Mouse (Mus musculus): Measurements from ENCODE around the gene Zfp92.
"Not testable (repeated sequence)": the region's sequence is repeated elsewhere in the genome, so short reads cannot be mapped to it uniquely, and the experiment has no call there.

The Zfp92 gene

DNA sequence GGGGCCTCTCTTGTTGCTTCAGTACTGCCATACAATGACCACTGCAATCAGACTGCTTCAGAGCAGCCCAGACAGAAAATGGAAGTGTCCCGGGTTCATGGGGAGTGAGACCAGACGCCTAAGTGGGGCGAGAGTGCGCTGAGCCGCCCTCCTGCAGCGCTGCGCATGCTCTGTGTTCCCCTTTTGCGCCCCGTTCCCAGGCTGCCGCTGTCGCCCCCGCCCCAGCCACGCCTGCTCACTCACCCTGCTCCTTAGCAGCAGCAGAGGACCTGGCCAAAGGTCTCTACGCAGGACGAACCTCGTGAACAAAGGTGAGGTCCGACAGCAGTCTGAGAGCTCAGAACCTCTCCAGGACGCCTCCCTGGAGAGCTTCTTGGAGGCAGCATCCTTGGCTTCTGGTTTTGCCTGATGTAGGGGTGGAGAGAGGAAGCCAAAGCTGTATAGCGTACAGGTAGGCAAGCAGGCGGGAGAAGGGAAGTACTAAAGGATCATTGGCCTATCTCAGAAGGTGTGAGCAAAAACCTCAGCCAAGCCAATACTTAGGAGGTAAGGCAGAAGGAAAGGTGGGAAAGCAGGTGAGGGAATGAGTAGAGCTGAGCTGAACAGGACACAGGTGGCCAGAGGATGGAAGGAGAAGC lies at the start of gene Zfp92:
Gene Zfp92, plus strand, starts transcription at position 217 of the 638 bp plus-strand sequence.
- DNase-seq (ENCODE audit: low spot score in 2 of 2) = no peak

GRCm38 (mm10) chrX:73363291-73363690 lies 47.6 kb upstream of the Zfp92 start:
- DNase-seq (ENCODE audit: low spot score in 2 of 2) = no peak

- no peak for DNase-seq (ENCODE audit: low spot score in 2 of 2)
These were observed 26.5 kb upstream of the Zfp92 start for GRCm38 (mm10) chrX:73384419-73384818.

GRCm38 (mm10) chrX:73384924-73385323 lies 26.0 kb upstream of the Zfp92 start:
- DNase-seq (ENCODE audit: low spot score in 2 of 2) = no peak

- DNase-seq (ENCODE audit: low spot score in 2 of 2) = no peak
These were observed 19.4 kb upstream of the Zfp92 start for GRCm38 (mm10) chrX:73391481-73391880.

DNA sequence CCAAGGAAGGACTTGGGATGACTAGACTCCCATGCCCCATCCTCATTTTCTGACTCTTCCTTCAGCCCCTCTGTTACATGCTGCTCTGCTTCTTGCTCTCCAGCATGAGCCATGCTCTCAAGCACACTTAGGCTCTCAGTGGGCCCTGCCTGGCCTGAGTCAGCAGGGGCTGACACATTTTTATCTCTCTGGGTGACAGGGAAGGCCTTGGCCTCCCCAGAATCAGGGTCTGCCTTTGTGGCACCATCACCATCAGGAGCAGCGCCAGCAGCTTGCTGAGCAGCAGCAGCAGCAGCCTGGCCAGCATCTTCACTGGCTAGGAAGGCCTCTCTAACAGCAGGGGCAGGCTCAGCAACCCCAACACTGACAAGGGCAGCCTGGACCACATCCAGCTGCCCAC lies 14.4 kb upstream of the Zfp92 start:
- DNase-seq (ENCODE audit: low spot score in 2 of 2) = no peak

- not testable (repeated sequence) for DNase-seq (ENCODE audit: low spot score in 2 of 2)
These were observed 12.3 kb upstream of the Zfp92 start, which contains the start of gene Gm18336 for GRCm38 (mm10) chrX:73398636-73399035. TSS of gene Gm18336 (minus strand) at chrX:73398736.

DNA sequence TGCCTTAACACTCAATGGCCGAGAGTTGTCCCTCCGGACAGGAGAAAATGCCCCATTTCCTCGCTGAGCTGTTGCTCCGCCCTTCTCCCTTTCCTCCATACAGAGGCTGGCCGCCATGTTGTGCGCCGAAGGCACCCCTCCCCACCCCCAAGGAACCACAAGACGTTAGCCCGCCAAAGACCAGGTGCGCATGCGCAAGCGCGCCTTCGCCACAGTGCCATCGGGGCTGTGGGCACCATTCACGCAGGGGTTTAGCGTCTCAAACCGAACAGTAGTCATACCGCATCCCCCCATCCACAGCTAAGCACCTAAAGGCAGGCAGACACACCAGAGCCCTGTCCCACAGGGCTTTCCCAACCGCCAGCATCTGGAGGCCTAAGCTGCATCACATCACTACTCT lies 9.9 kb upstream of the Zfp92 start:
- no peak for DNase-seq (ENCODE audit: low spot score in 2 of 2)

DNA sequence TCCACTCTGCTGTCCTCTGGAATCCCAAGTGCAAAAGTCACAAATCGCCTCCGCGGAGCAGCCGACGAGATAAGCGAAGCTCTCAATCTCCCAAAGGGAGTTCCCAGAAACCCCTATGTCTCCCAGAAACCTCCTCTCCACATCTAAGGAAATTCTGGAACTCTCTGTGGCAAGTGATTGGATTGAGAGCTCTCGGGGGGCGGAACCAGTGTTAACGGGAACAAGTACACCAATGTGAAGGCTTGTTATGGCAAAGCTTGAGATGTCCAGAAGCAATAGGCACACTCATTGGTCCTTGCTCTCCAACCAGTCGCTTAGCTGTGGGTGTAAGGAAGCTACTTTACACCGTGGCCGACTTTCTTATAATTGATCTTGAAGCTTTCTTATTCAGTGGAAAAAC lies 9.3 kb upstream of the Zfp92 start:
- no peak for DNase-seq (ENCODE audit: low spot score in 2 of 2)

DNA sequence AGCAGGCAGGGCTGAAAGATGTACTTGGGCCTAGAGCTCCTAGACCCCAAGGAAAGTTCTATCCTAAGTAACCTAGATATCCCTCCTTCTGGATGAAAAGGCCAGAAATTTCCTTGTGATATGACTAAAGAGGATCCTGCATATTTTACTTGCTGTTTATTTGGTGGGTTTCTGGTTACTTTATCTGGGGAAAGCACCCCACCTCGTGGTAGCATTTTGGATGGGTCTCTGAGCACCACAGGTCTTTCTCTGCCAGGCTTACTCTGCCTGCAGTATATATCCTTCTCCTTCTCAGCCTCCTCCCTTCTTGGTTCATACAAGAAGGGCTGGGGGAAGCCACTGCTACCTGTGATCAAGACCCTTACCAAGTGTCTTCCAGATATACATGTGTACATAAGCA lies 1.9 kb downstream of the Zfp92 start:
- no peak for DNase-seq (ENCODE audit: low spot score in 2 of 2)

DNA sequence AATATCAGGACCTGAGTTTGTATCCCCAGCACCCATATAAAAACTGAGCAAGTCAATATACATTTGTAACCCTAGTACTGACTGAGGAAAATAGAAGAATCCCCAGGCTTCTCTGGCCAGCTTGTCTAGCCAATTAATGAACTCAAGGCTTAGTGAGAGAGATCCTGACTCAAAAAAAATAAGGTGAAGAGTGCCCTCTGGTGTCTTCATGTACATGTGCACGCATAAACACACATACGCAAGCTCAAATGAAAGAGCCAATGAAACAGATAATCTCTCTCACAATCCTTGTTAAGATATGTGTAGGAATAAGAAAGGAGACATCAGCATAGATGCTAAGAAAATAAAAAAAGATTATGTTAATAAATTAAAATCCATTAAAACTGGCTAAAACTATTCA lies 19.1 kb downstream of the Zfp92 start:
- no peak for DNase-seq (ENCODE audit: low spot score in 2 of 2)

DNA sequence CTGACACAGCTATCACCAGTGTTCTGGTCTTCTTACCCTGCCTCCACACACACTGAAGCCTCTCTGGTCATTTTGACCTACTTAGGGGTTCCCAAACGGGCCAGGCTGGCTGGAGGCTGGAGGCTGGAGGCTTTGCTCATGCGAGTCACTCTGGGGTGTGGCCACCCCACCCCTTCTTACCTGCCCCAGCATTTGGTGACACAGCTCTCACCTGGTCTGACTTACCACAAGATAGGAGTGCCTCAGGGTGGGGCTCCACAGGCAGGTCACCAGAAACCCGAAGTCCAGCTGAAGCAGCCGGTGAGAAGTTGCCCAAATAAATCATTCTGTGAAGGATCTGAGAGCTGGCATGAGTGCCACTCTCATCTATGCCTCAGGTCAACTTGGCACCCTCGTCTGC lies 22.0 kb downstream of the Zfp92 start:
- no peak for DNase-seq (ENCODE audit: low spot score in 2 of 2)

- DNase-seq (ENCODE audit: low spot score in 2 of 2) = no peak
These were observed 24.4 kb downstream of the Zfp92 start, which contains the start of gene Trex2 for GRCm38 (mm10) chrX:73435252-73435651. TSS of gene Trex2 (minus strand) at chrX:73435344.

- DNase-seq (ENCODE audit: low spot score in 2 of 2) = no peak
These were observed 30.5 kb downstream of the Zfp92 start for GRCm38 (mm10) chrX:73441428-73441827.

- DNase-seq (ENCODE audit: low spot score in 2 of 2) = peak; percentile 39 to 41
These were observed 41.1 kb downstream of the Zfp92 start for GRCm38 (mm10) chrX:73451949-73452348.

DNA sequence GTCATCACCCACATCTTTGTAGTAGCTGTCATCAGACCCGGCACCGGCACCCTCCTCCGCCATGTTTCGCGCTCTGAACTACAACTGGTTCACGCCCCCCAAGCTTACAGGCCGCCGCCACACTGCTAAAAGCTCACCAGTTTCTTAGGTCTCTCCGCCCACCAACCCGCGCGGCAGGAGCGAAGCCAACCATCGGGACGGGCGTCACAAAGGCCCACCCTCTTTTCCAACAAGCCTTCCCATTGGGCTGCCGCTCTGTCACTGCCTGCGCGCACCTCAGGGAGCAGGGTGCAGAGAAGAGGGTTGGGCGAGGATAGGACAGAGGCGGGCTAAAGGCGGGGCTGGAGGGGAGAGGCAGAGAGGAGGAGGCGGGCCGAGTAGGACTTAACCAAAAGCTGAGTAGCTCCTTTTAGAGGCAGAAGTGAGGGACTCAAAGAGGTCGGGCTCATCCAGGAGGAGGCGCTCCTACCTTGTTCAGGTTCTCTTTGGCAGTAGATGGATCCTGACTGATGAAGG lies 48.0 kb downstream of the Zfp92 start, which contains the start of gene Haus7:
Gene Haus7, minus strand, starts transcription at position 168 of the 516 bp plus-strand sequence.
- peak; percentile 71 to 80 for DNase-seq (ENCODE audit: low spot score in 2 of 2)

DNA sequence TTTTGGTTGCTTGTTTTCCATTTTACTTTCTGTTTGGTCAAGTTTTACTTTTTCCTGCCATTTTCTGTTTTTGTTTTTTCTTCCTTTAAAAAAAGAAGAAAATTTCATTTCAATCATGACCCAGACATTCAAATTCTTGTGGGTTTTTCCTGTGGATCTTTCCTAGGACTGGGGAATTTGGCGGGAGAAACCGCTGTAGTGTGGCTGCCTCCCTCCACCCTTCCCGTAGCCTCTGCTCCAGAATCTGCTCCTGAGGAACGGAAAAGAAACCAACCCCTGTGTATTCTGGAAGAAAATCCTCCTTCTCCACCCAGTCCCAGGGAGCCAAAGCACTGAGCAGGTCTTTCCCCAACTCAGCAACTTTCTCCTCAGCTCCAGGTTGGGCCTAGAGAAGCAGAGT lies 49.9 kb downstream of the Zfp92 start:
- no peak for DNase-seq (ENCODE audit: low spot score in 2 of 2)

DNA sequence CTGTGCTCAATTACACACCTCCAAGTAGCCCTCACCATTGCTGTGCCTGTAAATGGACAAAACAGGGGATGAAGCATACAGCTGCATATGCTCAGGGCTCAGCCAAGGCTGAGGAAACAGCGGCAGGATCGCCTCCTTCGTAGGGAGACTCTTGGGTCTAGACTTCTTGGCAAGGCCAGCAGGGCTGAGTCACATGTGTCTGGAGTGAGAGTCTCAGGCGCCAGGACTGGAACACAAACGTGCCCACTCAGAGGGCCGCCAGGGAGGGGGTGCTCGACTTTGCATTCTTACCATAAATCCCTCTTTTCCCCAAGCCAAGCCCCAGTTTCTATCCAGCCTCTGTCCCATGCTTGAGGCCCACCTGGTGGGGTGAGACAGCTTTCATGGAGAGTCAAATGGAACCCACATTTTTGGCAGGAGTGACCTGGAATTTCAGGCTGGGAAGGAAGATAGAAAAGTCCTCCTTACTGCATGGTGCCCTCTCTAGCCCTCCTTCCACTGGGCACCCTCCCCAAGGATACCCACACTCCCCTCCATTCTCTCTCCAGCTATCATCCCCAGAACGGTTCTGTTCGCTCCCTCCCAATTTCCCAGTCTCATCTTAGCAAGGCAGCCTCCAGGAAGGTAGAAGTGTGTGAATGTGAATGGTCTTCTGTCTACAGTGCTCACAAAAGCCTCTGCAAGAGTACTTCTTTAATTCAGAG lies 54.7 kb downstream of the Zfp92 start:
- DNase-seq (ENCODE audit: low spot score in 2 of 2) = no peak

DNA sequence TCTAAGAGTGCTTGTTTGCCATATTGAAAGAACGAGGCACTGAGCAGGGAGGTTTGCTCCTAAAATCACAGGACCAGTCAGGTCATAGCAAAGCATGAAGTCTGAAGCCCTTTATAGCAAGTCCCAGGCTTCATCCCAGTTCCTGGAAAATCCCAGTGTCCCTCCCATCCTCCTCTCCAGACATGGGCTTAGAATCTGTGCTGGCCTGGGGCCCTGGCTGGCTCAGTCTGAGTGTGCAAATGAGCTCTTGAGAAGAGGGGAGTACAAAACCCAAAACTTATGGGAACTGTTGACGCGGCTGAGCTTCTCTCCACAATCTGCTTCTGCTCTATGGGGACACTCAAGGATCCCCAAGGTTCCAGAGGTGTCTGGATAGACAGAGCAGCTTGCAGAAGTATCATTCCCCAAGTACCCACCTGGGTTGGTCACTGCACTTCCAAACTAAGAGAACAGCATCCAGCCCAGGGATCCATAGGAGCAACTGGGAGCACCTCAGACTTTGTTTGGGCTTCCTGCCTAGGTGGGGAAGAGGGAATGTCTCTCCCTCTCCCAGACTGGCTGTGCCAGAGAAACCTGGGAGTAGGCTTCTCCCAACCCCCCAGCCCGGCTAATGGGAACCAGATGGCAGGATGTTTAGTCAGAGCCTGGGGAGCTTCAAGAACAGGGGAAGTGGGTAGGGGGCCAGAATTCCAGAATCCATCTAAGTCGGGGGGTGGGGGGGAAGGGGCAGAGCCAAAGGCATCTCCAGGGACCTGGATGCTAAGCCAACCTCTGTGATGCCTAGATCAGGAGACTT lies 56.7 kb downstream of the Zfp92 start:
- no peak for DNase-seq (ENCODE audit: low spot score in 2 of 2)

DNA sequence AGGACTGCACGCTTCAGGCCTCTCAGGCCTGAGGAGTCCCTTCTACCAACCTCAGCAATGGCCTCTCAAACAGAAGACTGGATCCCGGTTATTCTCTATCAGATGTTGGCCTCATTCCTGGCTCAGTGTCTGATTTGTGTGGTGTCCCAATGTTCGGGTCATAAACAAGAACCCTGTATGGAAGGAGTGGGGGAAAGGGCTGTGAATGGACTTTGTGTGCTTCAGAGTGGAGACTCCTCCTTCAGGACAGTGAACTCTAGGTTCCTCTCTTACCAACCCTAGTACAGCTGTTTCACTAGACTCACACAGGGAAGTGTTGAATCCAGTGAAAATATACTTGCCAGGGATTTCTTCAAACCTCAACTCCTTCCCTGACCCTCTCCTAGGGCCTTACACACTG lies 57.4 kb downstream of the Zfp92 start:
- DNase-seq (ENCODE audit: low spot score in 2 of 2) = no peak

GRCm38 (mm10) chrX:73468752-73469151 lies 57.9 kb downstream of the Zfp92 start:
- no peak for DNase-seq (ENCODE audit: low spot score in 2 of 2)

DNA sequence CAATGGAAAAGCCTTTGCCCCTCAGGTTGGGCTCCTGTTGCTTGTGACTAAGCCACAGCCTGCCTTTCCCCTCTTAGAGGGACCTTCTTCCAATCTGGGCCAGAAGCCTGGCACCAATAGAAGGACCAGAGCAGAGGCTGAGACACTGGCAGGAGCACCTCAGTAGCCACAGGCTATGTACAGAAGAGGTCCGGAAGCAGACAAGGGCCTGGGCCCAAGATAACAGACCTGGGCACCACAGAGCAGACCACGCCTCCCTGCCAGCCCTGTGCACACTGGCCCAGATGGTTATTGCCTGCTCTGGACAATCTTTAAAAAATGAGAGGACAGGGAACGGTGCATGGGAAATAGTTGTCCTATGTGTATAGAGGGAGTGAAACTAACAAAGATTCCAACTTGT lies 60.9 kb downstream of the Zfp92 start:
- no peak for DNase-seq (ENCODE audit: low spot score in 2 of 2)
